Mouse (Mus musculus) left cerebral cortex, postnatal 4 days (tissue): ENCODE measurements around the gene Klhl35. TPM values are rescaled to one million over a fixed set of nuclear protein-coding genes. Genes with fewer than 3 reads are reported as not detected.
"Not testable (repeated sequence)": the region's sequence is repeated elsewhere in the genome, so short reads cannot be mapped to it uniquely, and the experiment has no call there.

Experiments used
- DNase-seq: peaks from one replicate; pipeline ENCODE4 v3.0.0-alpha.2; 2022
- intact Hi-C: fragments of 180-260 bp; cut with DNase I; formaldehyde crosslinking; loops from one replicate; pipeline ENCODE4 v1.15.1; 2025
- total RNA-seq, 2 experiments: library from RNA; stranded (reverse); gene quantifications; 2 replicates each; pipeline ENCODE4 v1.2.3; 2021

The Klhl35 gene
- total RNA-seq, 2 experiments from 2014 or later: 4.8 to 5.8 TPM

- no peak for DNase-seq
- intact Hi-C loops: no loop called here
Measured at GRCm38 (mm10) chr7:99489708-99490107, 23.9 kb downstream of the Klhl35 start.

DNA sequence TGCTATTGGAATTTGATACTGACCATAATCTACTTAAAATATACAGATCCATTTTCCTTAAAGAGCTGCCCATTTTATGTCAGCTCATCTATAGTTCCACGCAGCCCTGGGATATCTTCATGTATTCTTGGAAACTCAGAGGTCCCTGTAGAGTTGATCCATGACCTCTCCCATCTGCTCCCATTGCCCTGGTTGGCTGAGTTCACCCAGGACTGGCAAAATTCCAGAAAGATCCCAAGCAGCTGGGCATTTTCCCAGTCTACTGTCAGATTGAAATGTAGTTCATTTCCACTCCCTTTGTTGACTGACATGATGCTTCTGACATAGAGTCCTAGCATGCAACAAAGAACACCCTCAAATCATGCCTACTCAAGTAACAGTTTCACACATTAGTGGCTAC is 33.3 kb downstream of the Klhl35 start:
- peak; percentile 62 for DNase-seq
- intact Hi-C loops: no loop called here

- intact Hi-C loops: loop anchor here (2.0 to 5.0 kb wide), 2 partner anchors 91 to 297 kb away; no protein-coding TSS in a partner anchor
- peak; percentile 84 for DNase-seq
Measured at GRCm38 (mm10) chr7:99500201-99500600, 34.4 kb downstream of the Klhl35 start.

GRCm38 (mm10) chr7:99500655-99501054 is 34.9 kb downstream of the Klhl35 start:
- intact Hi-C loops: loop anchor here (2.0 to 5.0 kb wide), 2 partner anchors 90 to 297 kb away; no protein-coding TSS in a partner anchor

GRCm38 (mm10) chr7:99501148-99501547 is 35.3 kb downstream of the Klhl35 start:
- intact Hi-C loops: loop anchor here (2.0 to 5.0 kb wide), 2 partner anchors 90 to 296 kb away; no protein-coding TSS in a partner anchor
- no peak for DNase-seq

More at GRCm38 (mm10) chr7:99500655-99501054, 34.9 kb downstream of the Klhl35 start:
- DNase-seq: no peak

DNA sequence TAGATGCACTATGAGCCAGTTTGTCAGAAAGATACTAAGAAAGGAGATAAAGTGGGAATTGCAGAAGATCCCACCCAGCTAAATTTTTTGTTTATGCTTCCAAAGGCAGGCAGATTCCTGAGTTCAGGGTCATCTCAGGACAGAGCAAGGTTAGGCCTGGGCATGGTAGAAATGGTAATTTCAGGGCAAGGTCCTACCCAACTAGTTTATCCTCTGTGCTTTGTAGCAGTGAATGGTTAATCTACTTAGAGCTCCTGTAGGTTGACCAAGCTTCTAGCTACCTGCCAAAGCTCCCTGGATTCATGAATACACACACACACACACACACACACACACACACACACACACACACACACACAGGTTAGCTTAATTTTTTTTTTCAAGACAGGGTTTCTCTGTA is 38.8 kb downstream of the Klhl35 start:
- no peak for DNase-seq
- intact Hi-C loops: loop anchor here (5.0 kb wide), 1 partner anchor 293 kb away; no protein-coding TSS in a partner anchor

DNA sequence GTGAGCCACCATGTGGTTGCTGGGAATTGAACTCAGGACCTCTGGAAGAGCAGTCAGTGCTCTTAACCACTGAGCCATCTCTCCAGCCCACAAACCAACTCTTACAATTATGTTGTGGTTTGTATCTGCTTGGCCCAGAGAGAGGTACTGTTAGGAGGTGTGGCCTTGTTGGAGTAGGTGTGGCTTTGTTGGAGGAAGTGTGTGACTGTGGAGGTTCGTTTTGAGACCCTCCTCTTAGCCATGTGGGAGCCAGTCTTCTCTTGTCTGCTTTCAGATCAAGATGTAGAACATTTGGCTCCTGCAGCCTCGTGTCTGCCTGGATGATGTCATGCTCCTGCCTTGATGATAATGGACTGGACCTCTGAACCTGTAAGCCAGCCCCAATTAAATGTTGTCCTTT is 42.4 kb downstream of the Klhl35 start:
- intact Hi-C loops: not testable (repeated sequence)

DNA sequence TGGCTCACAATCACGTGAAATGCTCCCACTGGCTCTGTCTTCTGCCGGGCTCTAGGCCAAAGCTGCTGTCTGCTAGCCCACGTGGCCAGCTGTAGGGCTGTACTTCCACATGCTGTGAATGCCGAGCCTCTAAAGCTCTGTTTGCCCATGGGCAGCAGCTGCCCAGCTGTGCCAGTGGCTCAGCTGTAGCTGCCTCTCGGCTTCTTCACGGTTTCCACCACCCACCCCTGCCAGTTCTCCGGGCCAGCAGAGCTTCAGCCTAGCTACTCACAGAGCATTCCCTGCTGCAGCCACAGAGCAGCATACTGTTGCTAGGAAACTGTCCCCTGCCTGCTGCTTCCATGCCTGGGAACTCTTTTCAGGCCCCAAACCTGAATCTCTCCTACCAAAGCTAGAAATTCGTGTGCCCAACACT is 44.3 kb downstream of the Klhl35 start:
- DNase-seq: peak; percentile 66
- intact Hi-C loops: no loop called here

More for the DNA sequence above, 42.4 kb downstream of the Klhl35 start:
- DNase-seq: not testable (repeated sequence)

DNA sequence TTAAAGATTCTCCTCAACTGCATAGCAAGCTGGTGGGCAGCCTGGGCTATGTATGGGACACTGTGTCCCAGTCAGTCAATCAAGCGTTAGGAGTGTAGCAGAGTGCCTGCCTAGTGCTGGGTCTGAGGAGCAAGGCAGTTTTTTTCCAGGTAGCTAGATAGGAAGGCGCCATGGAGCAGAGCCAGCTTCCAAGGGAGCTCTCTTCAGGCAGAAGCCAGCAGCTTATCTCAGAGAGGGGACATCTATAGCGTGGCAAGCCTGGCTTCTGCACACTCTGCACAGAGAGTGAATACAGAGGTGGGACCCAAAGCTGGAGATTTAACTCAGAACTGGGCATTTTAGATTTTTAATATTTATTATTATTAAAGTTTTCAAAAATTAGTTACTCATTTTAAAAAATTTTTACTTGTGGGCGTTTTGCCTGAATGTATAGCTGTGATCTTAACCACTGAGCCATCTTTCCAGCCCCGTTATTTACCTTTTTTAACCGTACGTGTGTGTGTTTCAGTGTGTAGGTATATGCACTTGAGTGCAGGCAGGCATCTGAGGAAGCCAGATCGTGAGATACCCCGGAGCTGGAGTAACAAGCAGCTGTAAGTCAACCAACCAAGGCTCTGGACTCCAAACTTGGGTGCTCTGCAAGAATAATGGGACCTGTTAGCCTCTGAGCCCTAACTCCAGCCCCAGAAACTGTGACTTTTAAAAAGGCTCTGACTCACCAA is 50.4 kb downstream of the Klhl35 start:
- intact Hi-C loops: no loop called here
- no peak for DNase-seq

- no peak for DNase-seq
- intact Hi-C loops: no loop called here
Measured at GRCm38 (mm10) chr7:99516814-99517157, 51.0 kb downstream of the Klhl35 start.

- intact Hi-C loops: no loop called here
- DNase-seq: no peak
Measured at GRCm38 (mm10) chr7:99518954-99519644, 53.3 kb downstream of the Klhl35 start.

- DNase-seq: no peak
- intact Hi-C loops: no loop called here
Measured at GRCm38 (mm10) chr7:99523121-99523520, 57.3 kb downstream of the Klhl35 start.

Other genes starting within 250 kb of the Klhl35 start
- gene Mogat2, start 227.4 kb upstream of the Klhl35 start, total RNA-seq: under 1 TPM in 1 of 2 experiments, not detected in 1; 0.26 TPM
- gene Map6, start 198.6 kb upstream of the Klhl35 start, total RNA-seq: 100 to 1,000 TPM; 277 to 282 TPM
- 10 to 100 TPM; 63.7 to 65.6 TPM for gene Serpinh1, start 112.8 kb upstream of the Klhl35 start, total RNA-seq
- gene Gdpd5, start 84.6 kb upstream of the Klhl35 start, total RNA-seq: 10 to 100 TPM; 54.4 to 63.0 TPM
- 100 to 1,000 TPM; 379 to 396 TPM for gene Rps3, start 17.7 kb downstream of the Klhl35 start, total RNA-seq
- gene Arrb1, start 69.5 kb downstream of the Klhl35 start, total RNA-seq: 100 to 1,000 TPM; 147 to 150 TPM
- gene Tpbgl, start 161.1 kb downstream of the Klhl35 start, total RNA-seq: 1 to 10 TPM; 1.8 to 2.6 TPM
- 10 to 100 TPM in 1 of 2 experiments, 1 to 10 TPM in 1; 9.9 to 10.2 TPM for gene Slco2b1, start 245.3 kb downstream of the Klhl35 start, total RNA-seq